Mouse (Mus musculus) inflammation-experienced regulatory T-cells, adult 6 months (primary cell): ENCODE measurements at regions not wholly inside any gene's neighbourhood (a gene's known extent, or its start where the extent isn't known, plus 50 kb on each side); places are given as distances from the start of the nearest gene placed in this dataset.

Experiments
- ATAC-seq: one replicate; pipeline ENCODE4 v1.8.0; 2017

DNA sequence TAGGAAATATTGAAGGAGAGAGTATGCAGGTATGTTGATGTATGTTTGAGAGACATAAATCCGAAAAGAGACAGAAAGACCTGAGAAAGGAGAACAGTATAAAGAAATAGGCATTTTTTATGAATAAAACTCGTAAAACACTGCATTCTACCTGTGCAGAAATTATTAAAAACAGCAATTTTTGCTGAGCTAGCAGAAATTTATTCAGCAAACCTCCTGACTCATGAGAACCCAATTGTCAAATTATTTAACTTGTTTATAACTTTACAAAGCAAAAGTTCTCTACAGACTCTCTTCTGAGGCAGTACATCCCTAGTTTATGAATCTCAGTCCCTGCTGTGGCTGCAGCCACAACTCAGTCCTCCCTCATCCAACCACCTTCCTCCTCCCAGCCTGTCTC is 191.0 kb upstream of the Noct start:
- ATAC-seq = no peak

GRCm38 (mm10) chr3:51036700-51037306 is 187.4 kb upstream of the Noct start:
- no peak for ATAC-seq

- no peak for ATAC-seq
Measured at GRCm38 (mm10) chr3:51042223-51042846, 181.9 kb upstream of the Noct start.

DNA sequence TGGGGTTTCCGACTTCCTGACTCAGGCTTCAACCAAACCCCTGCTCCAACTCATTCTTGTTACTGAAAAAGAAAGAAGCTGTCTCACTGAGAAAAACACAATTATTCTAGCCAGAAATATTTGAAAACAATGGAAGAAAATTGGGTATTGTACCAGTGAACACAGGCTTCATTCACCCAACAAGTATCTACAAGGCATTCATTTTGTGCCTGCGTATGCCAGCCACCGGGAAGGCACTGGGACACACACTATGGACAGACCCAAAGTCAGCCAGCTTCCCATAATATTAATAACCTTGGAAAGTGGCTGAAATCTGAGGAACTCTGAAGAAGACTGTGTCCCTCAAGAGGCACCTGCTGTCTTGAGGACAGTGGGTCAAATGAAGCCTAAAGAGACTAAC is 175.5 kb upstream of the Noct start:
- no peak for ATAC-seq

DNA sequence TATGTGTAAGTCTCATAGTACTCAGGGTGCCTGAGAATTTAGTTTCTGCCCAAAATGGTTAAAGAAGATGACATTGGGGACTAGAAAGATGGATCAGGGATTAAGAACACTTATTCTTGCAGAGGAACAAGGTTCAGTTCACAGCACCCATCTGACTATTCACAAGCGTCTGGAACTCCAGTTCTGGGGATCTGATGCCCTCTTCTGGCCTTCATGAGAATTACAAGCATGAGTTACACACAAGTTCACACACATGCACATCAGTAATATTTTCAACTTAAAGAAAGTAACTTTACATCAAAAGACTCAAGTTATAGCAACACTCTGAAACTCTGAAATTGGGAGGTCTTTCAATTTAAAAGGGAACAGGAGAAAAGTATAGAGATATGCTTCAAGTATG is 174.1 kb upstream of the Noct start:
- no peak for ATAC-seq

DNA sequence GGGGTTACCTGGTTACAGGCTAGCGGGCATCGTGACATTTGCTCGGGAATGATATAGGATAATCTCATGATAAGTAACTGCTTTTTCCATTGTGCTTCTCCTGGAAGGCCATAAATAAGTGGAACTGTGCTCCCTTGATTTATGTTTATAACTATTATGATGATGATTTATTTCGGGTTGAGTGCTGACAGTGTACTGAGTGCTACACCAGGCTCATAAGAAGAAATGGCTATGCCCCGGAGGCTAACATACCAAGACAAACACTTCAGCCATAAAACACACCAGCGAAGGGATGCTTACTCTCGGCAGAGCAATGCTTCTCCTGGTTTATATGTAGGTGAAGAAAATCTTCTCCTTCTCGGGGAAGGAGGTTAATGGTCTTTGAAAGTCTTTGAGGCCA is 169.2 kb upstream of the Noct start:
- ATAC-seq = no peak

- no peak for ATAC-seq
Measured at GRCm38 (mm10) chr3:51064201-51064600, 160.0 kb upstream of the Noct start.

- no peak for ATAC-seq
Measured at GRCm38 (mm10) chr3:51066373-51066772, 157.9 kb upstream of the Noct start.

- ATAC-seq = no peak
Measured at GRCm38 (mm10) chr3:51072417-51072816, 151.8 kb upstream of the Noct start.

DNA sequence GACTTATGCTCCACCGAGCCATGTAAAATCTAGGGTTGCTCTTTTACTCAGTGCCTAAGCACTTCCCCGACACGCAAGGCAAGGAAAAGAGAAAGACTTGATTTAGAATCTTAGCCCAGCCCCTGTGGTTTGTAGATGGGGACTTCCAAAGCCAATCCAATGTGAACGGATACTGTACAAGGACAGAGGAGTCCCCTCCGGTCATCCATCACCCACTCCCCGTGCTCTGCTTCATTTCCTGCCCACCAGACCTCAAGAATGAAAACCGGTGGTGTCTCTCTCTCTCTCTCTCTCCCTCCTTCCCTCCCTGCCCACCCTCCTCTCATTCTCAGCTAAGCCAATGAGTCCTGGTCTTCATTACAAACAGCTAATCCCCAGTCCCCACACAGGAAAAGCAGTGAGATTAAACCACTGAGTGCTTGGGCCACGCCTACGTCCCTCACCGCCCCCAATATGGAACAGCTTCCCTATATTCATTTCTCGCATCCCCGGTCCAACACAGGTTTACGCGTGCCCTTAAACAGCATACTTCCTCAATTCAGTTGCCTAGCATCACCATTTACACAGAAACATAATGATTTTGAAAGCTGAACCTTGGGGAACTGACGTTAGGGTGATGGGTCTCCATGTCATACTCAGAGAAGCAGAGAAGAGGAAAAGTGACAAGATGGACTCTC is 151.1 kb upstream of the Noct start:
- no peak for ATAC-seq

- no peak for ATAC-seq
Measured at GRCm38 (mm10) chr3:51073743-51074319, 150.4 kb upstream of the Noct start.

DNA sequence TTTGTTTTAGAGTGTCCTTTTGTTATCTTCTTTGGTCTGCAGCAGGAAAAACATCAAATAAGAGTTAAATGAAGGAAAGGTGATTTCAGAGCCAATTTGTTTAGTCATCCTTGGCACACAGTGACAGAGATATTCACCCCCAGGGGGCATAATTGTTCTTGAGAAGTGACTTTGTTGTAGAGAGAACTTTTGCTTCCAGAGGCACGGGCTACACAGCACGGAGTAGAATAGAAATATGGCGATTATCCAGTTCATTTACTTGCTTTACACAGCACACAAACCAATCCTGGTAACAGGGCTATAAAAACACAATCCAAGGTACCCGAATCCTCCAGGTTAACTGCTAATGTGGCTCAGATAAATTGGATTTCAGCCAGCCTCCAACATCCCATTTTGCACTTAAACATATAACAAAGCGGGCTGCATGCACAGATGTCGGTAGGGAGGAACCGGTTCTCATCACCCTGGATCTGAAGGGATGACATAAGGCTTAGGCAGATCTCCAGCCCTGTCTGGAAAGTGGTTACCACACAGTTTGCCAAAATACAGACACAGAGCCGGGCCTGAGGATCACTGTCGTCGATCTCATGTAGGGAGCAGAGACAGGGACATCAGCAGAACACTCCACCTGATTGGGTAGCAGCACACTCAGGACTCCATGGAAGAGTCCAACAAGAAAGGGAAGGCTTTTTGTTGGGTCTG is 148.9 kb upstream of the Noct start:
- no peak for ATAC-seq

DNA sequence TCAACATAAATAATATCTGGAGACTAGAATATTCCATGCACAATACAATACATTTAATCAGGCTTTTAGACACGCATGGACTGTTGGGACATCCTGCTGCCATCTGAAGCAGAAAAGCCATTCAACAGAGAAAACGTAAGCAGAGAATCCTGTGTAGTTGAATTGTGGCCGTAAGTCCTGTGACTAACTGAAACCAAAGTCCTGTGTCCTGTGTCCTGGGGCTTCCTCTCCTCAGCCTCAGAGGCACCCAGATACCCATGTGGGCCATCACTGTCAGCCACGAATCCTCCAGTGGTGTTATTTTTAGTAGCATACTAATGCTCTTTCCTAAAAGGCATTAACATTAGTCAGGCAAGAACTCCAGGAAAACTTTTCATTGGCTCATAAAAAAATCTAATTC is 145.8 kb upstream of the Noct start:
- no peak for ATAC-seq

DNA sequence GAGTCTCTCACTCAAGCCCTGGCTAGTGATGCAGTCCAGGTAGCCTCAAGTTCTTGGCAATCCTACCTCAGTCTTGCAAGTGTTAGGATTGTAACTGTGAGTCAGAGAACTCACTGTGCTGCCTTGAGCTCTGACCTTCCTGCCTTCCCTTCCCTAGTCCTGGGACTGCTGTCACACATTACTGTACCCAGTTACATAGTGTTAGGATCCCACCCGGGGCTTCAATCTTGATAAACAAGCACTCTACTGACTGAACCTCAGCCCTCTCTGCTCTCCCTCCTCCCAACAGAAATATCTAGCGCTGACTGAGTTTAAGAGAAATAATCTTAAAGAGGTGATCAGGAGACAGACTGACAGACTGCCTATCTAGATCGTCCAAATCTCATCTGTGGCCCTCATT is 143.8 kb upstream of the Noct start:
- no peak for ATAC-seq

GRCm38 (mm10) chr3:51080855-51081254 is 143.4 kb upstream of the Noct start:
- ATAC-seq = no peak

GRCm38 (mm10) chr3:51082831-51083575 is 141.2 kb upstream of the Noct start:
- no peak for ATAC-seq

GRCm38 (mm10) chr3:51083583-51083982 is 140.7 kb upstream of the Noct start:
- no peak for ATAC-seq

GRCm38 (mm10) chr3:51086441-51086849 is 137.8 kb upstream of the Noct start:
- ATAC-seq = no peak

DNA sequence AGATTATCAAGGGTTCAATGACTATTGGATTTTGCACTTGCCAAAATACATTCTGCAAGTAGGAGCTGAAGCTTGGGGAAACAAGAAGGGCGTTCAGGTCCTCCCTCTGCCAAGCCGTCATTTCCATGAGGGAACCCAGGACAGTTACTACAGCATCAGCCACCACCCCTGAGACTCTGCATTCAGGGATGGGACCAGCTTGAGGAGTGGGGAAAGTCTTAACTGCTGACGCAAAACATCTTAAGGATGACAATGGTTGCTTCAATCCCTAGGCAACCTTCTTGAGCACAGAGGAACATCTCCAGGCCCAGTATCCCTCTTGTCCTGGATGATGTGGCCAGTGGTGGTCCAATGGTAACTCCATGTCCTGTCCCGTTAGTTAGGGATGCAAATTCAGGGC is 137.2 kb upstream of the Noct start:
- ATAC-seq = no peak

- ATAC-seq = no peak
Measured at GRCm38 (mm10) chr3:51089036-51089669, 135.1 kb upstream of the Noct start.

DNA sequence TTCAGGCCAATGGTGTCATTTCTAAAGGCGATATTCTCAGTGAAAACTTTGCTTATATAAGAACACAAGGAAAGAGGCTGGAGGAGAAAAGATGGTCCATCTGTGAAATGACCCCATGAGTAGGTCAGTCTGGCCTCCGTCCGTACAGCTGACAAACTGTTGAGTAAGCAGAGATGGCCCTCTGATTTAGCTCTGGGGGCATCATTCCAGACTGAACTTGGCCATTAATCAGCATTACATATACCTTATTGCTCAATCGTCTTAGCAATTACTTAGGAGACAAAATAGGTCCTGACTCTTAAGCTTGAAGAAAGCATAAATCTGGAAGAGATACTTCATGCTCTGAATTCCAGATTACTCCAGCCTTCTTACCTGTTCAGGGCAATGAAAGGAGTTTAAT is 132.8 kb upstream of the Noct start:
- no peak for ATAC-seq
